Mouse (Mus musculus) small intestine, adult 2 months (tissue): ENCODE measurements around the gene Ipo11.

Source experiments
- CTCF ChIP-seq: fragments of 200-500 bp; IDR thresholded peaks from 2 replicates; pipeline ENCODE4 v1.5.1; 2012; ENCODE audit warnings: low read depth, mild to moderate bottlenecking, control low read depth, inconsistent platforms, low read length, moderate library complexity, mixed read lengths; ENCODE audit not compliant: insufficient replicate concordance, insufficient read length; ENCODE audit errors: extremely low read depth
- POLR2A ChIP-seq: fragments of 200-500 bp; IDR thresholded peaks from 2 replicates; pipeline ENCODE4 v1.6.1; 2012; ENCODE audit warnings: low read depth, mild to moderate bottlenecking, control low read depth, inconsistent platforms, low read length, moderate library complexity

DNA sequence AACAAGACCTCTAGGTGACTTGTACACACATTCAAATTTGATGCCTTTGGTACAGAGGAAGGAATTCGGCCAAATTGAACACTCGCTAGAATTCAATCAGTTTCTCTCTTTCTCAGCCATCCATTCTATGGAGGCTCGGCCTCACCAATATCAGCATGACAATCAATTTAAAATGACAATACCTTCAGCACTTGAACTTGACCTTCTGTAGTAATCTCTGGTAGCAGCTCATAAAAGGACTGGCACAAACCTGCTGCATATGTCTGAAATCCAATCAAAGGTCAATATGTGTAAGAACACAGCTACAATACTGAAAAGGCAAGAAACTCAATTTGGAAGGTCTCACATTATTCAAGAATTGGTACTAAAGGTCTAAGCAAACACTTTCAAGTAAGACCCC lies 80.2 kb downstream of the Ipo11 start:
- TF ChIP-seq CTCF (no peak), POLR2A (no peak)
